Mouse (Mus musculus) retina, adult 2 months (tissue): ENCODE results near the gene Klhl21.
"Not testable (repeated sequence)": the region's sequence is repeated elsewhere in the genome, so short reads cannot be mapped to it uniquely, and the experiment has no call there.

ENCODE experiments used
- DNase-seq: peaks from one replicate; pipeline ENCODE4 v3.0.0-alpha.2; 2012; ENCODE audit warnings: low read depth, low spot score

Klhl21 gene

GRCm38 (mm10) chr4:152021568-152022097, 13.0 kb downstream of the Klhl21 start:
- no peak for DNase-seq

- DNase-seq = no peak
Measured at GRCm38 (mm10) chr4:152022506-152022905, 13.9 kb downstream of the Klhl21 start.

GRCm38 (mm10) chr4:152024525-152024924, 15.9 kb downstream of the Klhl21 start:
- DNase-seq = no peak

- DNase-seq = no peak
Measured at GRCm38 (mm10) chr4:152026751-152027508, 18.3 kb downstream of the Klhl21 start.

- DNase-seq = peak; percentile 93
Measured at GRCm38 (mm10) chr4:152027524-152027923, 18.9 kb downstream of the Klhl21 start, which contains the start of gene Zbtb48. Gene Zbtb48 (minus strand): TSS chr4:152027671.

- DNase-seq = no peak
Measured at GRCm38 (mm10) chr4:152028456-152028855, 19.9 kb downstream of the Klhl21 start.

GRCm38 (mm10) chr4:152029087-152029486, 20.5 kb downstream of the Klhl21 start:
- no peak for DNase-seq

GRCm38 (mm10) chr4:152029997-152030396, 21.4 kb downstream of the Klhl21 start:
- DNase-seq = no peak

GRCm38 (mm10) chr4:152032922-152033321, 24.3 kb downstream of the Klhl21 start:
- no peak for DNase-seq

GRCm38 (mm10) chr4:152036464-152036863, 27.9 kb downstream of the Klhl21 start:
- not testable (repeated sequence) for DNase-seq

GRCm38 (mm10) chr4:152038225-152038984, 29.8 kb downstream of the Klhl21 start, which contains the start of gene Tas1r1:
Gene Tas1r1 (minus strand): TSS chr4:152038568.
- DNase-seq = no peak

- DNase-seq = peak; percentile 74
Measured at GRCm38 (mm10) chr4:152038985-152039830, 30.6 kb downstream of the Klhl21 start, which contains the start of gene Nol9. Gene Nol9 (plus strand): TSS chr4:152039321.

GRCm38 (mm10) chr4:152039831-152040310, 31.3 kb downstream of the Klhl21 start:
- no peak for DNase-seq

- DNase-seq = no peak
Measured at GRCm38 (mm10) chr4:152041924-152042641, 33.5 kb downstream of the Klhl21 start.

GRCm38 (mm10) chr4:152043171-152043570, 34.6 kb downstream of the Klhl21 start:
- no peak for DNase-seq

- no peak for DNase-seq
Measured at GRCm38 (mm10) chr4:152044609-152045008, 36.0 kb downstream of the Klhl21 start.

GRCm38 (mm10) chr4:152062390-152063110, 53.9 kb downstream of the Klhl21 start:
- no peak for DNase-seq

- DNase-seq = no peak
Measured at GRCm38 (mm10) chr4:152067280-152067679, 58.7 kb downstream of the Klhl21 start.
